Mouse (Mus musculus): Measurements from ENCODE around the gene Frem2. TPM values are rescaled to one million over a fixed set of nuclear protein-coding genes. Genes with fewer than 3 reads are reported as not detected.

Gene Frem2
- polyA plus RNA-seq, 1 experiment = 1.1 TPM

DNA sequence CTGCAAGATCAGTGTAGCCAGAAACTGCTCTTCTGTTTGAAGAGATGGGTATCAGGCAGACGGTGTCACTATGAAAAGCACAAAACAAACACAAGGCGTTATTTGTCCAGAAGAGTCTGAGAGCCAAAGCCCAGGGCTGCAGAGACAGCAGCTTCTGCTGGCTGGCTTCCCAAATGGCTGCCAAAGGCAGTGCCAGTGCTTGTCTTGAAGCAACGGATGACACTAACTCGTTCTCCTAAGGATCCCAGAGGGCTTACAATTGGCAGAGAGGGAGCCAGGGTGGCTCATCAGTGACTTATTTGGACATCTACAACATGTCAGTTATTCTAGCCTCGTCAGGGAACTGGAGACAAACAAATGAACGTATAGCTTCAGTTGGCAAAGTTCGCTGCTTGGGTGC lies 93.4 kb downstream of the Frem2 start:
- DNase-seq (ENCODE audit: low read depth, low spot score) = no peak

DNA sequence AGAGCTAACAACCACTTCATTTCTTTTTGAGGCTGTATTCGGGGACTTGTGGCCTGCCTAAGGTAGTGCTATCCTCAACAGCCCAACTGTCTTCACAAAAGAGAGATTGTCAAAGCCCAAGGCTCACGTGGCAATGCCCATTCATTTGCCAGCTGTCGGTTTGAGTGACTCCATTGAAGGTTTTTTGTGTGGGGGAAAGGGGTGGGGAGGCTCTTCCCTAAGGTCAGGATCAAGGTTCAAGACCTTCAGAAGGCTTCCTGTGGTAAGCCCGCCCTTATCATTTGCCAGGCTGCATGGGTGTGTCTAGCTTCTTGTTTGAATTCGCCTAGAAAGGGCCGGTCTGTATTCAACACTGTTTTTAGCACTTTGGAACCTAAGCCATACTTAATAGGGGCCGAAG lies 95.3 kb downstream of the Frem2 start:
- no peak for DNase-seq (ENCODE audit: low read depth, low spot score)
- 37% methylated on average over 7 of the region's 7 CpGs for WGBS

More for the DNA sequence above, 93.4 kb downstream of the Frem2 start:
- WGBS = 39% methylated on average over 7 of the region's 7 CpGs

DNA sequence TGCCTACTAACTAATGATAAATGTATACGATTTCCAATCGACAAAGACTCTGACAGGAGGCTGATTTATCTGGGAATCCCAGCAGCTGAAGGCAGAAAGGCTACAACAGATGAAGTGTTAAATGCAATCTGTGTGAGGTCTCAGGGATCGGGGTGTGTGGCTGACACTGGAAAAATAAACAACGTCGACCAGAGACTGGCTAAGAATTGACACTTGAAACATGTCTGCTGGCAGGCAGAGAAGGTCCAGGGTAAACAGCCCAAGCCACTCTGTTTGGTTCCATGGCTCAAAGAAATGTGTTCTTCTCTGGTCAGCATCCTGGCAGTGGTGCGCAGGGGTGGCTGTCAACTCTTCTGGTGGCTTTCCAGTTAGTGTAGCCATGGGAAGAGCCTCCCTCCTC lies 98.1 kb downstream of the Frem2 start:
- WGBS = 43% methylated on average over 6 of the region's 6 CpGs

DNA sequence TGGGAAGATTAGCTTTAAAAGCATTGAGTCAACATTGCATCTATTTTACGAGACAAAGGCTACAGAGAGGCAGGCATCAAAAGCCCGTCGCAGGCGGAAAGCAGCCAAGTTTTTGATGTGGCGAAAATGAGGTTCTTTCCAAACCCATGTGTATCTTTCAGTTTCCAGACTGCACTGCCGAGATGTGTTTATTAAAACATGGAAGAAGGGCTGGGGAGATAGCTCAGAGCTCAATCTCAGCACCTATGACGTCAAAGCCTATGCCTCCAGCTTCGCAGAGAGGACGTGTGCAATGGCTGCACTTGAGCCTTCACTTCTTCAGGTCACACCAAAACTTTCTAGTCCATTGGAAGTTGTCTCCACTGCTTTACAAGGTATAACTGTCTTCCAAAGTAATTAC lies 98.9 kb downstream of the Frem2 start:
- 38% methylated on average over 9 of the region's 9 CpGs for WGBS

More for the DNA sequence above, 98.1 kb downstream of the Frem2 start:
- DNase-seq (ENCODE audit: low read depth, low spot score) = no peak

DNA sequence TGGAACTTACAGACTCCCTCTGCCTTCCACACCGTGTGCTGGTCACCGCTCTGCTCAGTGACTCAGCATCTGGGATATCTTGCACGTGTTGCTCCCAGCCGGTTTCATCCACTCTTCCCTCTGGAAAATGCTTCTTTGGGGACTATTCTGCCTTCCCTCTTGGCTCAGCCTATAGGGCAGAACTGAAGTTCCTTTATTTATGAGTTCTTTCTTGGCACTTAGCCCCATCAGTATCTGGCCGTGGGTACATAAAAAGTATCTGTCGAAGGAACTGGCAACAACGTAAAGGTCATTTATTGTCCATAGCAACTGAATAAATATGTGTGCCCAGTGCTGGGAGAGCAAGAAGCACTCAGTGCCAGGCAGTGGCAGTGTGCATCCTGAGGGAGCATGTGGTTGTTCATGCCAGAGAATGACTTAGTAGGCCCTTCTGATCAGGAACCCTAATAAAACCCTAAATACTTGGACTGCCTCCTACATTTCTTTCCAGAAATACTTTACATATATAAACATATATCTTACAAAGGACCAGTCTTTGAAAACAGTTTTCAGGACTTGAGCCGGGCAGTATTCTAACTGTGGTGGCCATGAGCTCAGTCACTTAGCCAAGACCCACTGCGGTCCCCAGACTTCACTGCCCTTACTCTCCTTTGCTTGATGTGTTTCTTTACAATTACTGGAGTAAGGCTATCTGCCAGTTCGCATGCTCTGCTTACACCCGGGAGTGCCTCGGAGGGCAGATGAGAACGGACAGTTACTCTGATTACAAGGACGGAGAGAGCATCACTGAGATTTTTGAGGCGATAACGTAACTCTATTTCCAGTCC lies 99.6 kb downstream of the Frem2 start:
- no peak for DNase-seq (ENCODE audit: low read depth, low spot score)
- WGBS = 42% methylated on average over 16 of the region's 16 CpGs

More for the DNA sequence above, 98.9 kb downstream of the Frem2 start:
- no peak for DNase-seq (ENCODE audit: low read depth, low spot score)

DNA sequence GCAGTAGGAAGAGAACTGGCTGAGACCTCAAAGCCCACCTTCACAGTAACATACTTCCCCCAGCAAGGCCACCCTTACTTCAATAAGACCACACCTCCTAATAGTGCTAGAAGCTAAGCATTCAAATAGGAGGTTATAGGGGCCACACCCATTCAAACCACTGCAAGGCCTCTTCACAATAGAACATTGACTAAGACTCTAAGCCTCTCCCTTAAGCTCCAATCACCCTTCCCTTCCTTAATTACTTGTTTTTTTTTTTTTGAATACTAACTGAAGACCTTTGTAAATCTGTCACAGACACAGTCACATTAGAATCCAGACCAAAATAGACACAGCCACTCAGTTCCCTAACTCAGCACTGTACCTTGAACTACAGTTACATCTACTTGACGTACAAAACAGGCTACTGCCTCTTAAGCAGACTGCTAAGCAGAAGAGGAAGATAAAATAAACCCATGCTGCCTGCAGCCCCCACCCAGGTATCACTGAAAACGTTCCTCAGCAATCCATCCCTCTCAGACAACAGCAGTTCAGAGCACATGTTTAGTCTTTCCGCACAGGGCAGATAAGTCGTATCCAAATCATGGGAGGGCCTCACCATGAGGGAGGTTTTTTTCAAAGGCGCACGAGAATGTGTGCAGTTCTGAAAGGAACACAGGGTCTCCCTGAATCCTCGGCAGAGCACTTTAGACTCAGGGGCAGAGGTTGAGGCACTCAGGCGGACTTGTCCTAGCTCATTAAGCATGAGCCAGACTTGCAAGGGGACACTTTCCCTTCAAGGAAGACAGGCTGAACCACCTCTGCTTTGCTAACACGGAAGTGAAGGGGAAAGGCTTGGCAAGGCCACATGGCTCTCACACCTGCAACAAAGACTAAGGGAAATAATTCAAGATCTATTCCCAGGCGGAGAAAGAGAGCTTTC lies 101.9 kb downstream of the Frem2 start:
- DNase-seq (ENCODE audit: low read depth, low spot score) = no peak

DNA sequence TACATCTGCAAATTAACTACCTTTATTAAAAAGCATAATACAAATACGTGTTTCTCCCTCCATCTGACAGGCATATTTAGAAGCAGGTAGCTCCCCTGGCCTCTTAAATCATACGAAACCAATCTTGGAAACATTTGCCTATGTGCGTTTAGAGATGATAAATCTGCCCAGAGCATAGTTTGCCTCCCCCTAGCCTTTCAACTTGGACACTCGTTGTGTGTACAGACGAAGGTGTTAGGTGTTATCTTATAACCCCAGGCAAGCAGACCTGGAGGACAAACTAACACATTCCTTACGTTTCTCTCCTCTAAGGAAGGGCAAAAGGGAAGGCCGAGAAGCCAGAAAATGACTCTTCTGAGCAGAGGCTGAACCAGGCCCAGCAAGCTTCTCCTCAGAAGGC lies 104.5 kb downstream of the Frem2 start:
- no peak for DNase-seq (ENCODE audit: low read depth, low spot score)
- WGBS = 73% methylated on average over 7 of the region's 7 CpGs

More for the DNA sequence above, 101.9 kb downstream of the Frem2 start:
- WGBS = 46% methylated on average over 10 of the region's 10 CpGs

DNA sequence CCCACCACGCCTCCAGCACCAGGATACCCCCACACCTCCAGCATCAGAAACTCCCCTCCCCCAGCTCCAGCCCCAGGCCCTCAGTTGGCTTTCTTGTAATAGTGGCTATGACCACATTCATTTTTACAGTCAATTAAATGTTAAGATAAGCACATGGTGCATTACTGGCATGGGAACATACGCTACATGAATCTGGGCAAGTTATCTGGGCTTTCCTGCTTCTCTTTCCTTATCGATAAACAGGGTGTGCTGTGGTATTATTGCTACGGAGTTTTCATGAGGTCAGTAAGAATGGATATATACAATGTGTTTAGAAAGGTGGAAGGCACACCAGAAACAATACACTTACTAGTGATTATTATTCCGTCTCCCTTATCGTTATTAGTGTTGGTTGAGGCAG lies 125.1 kb downstream of the Frem2 start:
- DNase-seq (ENCODE audit: low read depth, low spot score) = no peak
- WGBS = 79% methylated on average over 6 of the region's 6 CpGs

DNA sequence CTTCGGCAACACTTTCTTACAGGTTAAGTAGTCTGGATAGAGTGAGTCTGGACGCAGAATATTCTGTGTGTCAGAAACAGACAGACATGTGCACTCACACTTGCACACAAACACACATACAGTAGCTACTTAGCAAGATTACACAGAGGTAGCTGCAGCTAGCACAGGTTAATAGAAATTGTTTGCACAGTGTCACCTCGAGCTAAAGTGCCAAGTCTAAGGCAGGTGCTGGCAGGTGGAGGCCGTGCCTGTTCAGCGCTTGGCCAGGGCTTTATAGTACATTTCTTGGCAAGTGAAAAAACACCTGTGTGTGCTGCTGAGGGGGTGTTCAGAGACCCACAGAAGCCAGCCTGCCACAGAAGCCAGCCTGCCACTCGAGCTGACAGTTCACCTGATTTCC lies 126.8 kb downstream of the Frem2 start:
- WGBS = 40% methylated on average over 6 of the region's 6 CpGs
- DNase-seq (ENCODE audit: low read depth, low spot score) = no peak

DNA sequence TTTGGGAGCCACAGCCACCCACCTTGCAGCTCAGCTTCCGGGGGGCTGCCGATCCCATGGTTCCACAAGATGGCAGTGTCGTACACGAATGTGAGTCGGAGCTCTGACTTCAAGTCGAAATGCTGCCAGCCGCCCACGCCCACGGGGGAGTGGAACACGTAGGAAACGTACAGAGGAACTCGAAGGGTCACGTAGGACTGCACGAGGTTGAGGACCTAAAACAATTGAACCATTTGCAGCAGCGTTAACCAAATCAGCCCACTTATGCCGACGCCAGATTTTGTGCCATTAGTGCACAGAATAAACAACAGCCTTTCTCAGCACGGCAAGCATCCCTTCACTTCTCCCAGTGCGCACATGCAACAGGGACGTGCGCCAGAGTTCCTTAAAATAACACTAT lies 131.4 kb downstream of the Frem2 start:
- DNase-seq (ENCODE audit: low read depth, low spot score) = peak; percentile 11
- WGBS = 11% methylated on average over 21 of the region's 21 CpGs

DNA sequence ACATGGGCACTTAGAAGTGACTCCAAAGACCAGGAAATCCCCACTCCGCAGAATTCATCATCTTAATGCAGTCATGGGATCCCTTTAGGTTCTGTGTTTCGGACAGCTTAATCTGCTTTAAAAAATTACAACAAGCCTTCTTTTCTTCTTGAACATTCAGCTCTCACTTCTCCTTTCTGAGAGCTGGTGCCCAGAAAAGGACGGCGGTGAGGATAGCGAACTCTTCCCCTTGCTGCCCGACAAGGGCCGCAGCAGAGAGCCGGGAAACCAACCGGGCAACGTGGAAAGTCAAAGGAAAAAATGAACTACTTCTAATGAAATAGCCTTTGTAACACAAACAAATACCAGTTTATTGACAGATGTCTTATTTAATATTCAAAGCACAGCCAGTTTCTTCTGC lies 134.4 kb downstream of the Frem2 start:
- WGBS = 89% methylated on average over 10 of the region's 10 CpGs

DNA sequence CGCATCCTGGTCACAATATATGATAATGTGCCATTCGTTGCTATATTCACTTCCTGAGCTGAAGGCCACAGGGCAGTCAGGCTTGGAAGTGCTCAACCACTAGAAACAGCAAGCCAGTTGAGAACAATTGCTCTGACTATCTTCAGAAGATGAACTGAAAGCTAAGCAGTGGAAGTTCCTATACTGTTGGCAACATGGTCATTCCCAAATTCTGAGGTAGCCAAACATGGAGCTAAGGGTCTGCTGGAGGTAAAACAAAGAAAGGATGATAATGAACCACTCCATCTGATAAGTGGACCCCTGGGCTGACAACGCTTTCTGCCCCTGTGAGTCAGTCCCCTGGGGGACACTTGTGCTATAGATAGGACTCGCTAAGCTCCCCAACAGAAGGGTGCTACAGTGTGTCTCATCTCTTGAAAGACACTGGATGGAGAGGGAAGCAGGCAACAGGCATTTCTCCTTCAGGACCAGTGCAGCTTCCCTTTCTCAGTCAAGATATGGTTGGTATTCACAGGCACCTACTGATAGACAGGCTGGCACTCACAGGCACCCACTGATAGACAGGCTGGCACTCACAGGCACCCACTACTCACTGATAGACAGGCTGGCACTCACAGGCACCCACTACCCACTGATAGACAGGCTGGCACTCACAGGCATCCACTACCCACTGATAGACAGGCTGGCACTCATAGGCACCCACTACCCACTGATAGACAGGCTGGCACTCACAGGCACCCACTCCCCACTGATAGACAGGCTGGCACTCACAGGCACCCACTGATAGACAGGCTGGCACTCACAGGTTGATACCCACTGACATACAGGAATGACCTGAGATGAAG lies 142.7 kb downstream of the Frem2 start:
- no peak for DNase-seq (ENCODE audit: low read depth, low spot score)
- 81% methylated on average over 4 of the region's 4 CpGs for WGBS

More for the DNA sequence above, 134.4 kb downstream of the Frem2 start:
- DNase-seq (ENCODE audit: low read depth, low spot score) = no peak

DNA sequence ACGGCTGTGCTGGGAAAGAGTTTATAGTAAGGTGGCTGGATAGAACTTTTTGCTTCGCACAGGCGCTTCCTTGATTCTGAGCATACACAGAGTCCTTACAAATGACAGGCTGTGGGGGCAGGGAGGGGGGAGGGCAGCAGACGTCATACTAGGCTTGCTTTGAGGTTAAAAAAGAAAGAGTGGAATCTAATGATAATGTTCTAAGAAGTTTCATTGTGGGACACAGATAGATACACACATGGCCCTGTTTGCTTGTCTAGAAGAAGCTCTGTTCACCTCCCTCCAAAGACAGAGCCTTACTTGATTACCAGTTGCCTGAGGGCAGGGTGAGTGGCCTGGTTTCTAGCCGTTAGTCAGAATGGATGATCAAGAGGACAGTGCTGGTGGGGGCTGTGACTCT lies 144.1 kb downstream of the Frem2 start:
- WGBS = 21% methylated on average over 5 of the region's 5 CpGs
- no peak for DNase-seq (ENCODE audit: low read depth, low spot score)

DNA sequence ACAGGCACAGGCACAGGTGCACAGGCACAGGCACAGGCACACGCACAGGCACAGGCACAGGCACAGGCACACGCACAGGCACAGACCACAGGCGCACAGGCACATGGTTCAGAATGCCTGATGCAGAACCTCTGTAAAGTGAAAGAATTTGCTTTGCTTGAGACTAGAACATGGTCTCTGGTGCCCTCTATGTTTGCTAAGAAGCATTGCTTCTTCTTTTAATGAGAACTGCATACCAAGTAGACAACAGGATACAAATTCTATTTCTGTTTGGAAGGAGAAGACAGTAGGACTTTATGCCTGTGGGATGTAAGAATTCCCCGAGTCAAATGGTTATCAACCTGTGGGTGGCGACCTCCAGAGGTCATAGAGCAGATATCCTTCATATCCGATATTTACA lies 154.7 kb downstream of the Frem2 start:
- WGBS = 43% methylated on average over 6 of the region's 6 CpGs
- no peak for DNase-seq (ENCODE audit: low read depth, low spot score)

DNA sequence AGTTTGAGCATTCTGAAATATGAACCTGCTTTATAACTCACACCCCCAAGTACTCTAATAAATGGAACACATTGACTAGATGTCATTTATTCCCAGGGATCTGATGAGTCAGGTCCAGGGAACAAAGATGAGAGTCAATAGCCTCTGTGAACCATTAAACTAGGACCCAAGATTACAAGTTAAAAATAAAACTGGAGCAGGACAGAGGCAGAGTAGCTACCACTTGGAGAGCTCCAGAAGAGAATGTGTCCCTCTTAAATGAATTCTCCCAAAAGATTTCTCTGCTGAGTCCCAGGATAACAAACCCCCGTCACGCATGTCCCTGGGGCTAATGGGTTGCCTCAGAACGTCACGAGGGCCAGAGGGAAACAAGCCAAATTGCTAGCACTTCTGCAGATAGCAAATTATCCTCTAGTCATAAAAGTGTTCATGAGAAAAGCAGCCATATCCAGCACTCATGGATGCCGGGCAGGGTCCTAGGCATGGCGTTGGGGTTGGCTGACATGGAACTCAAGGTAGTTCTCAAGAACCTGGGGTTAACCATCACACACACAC lies 158.7 kb downstream of the Frem2 start:
- DNase-seq (ENCODE audit: low read depth, low spot score) = no peak
- 26% methylated on average over 6 of the region's 6 CpGs for WGBS

DNA sequence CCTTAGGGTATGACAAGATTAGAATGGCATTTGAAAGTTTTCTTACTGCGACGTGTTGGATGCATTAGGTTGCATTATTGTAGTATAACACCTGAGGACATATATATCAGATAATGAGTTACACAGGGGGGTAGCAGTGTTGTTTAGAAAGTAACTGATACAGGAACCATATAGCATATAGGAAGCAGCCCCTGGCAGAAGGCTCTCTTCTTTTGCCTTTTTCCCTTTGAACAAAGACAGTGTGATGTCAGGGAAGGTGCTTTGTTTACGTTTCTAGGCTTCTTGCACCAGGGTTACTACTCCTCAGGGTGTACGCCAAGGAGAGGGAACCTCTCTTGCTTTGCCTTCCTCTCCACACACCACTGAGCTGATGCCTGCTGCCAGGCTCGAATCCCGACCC lies 168.8 kb downstream of the Frem2 start, which contains the start of gene Stoml3:
Gene Stoml3, plus strand, starts transcription at position 301 of the 400 bp plus-strand sequence.
- WGBS = 76% methylated on average over 6 of the region's 6 CpGs
- no peak for DNase-seq (ENCODE audit: low read depth, low spot score)

DNA sequence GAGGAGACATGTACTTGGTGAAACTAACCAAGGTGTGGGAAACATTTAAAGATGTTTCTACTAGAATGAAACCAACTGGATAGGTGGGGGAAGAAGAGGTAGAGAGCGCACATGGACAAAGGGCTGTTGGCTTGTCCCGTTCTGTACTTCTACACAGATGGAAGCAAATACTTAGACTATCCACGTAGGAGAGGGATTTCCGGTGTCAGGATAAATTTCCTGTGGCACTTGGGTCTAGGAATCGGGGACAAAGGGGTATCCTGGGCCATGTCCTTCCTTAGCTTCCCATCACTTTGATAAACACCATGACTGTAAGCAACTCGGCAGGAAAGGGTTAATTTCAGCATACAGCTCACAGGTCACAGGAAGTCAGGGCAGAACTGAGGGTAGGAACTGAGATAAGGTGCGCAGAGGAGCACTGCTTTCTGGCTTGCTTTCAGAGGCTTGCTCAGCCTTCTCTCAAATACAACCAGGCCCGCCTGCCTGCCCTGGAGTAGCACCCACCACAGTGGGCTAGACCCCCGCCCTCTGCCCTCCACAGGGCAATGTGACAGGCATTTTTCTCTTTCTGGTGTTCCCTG lies 170.1 kb downstream of the Frem2 start:
- WGBS = 63% methylated on average over 9 of the region's 9 CpGs
- DNase-seq (ENCODE audit: low read depth, low spot score) = no peak

DNA sequence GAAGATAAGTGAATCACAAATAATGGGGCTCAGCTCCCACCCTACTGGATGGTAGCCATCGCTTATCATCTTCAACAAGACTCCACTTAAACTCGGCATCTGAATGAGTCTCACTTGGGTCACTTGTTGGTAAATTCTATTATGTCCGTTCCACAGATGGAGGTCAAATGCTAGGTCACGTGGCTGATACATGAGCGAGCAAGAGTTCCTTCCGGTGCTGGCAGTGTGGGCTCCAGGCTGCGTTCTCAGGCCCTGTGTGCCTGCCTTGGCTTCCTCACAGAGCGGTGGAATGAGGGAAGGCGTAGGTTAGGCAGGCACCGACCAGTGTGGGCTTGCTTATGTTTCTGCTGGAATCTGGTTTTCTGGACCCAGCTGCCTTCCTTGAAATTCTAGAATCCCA lies 170.6 kb downstream of the Frem2 start:
- 84% methylated on average over 10 of the region's 10 CpGs for WGBS
- DNase-seq (ENCODE audit: low read depth, low spot score) = no peak
